Mouse (Mus musculus) natural killer cell, adult 2 months (primary cell): Measurements from ENCODE around the gene Ndrg4.
"Not testable (repeated sequence)": the region's sequence is repeated elsewhere in the genome, so short reads cannot be mapped to it uniquely, and the experiment has no call there.

ENCODE experiments used
- DNase-seq, 2 experiments: peaks; one replicate each; pipeline ENCODE4 v3.0.0; 2022; ENCODE audit warnings: low spot score in 2 of 2

Gene Ndrg4

DNA sequence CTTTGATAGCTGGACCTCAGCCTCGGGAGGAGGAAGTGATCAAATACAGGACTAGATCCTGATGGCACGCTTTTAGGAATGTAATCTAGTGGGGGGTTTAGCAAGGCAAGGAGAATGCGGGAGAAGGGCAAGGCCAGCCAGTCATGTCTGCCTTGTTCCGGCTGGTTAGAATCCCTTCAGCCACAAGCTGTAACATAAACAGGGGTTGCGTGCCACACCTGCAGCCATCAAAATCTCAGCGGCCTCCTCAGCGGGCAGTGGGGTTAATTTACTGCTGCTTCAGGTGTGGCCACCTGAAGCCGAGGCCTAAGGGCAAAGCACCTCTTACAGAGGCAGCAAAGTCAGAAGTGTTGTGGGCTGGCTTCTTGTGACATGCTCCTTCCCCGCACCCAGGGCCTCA is at the start of gene Ndrg4:
Gene Ndrg4 (plus strand): TSS at position 350 of the 400 bp plus-strand sequence.
- no peak for DNase-seq

- no peak for DNase-seq
Observed at GRCm38 (mm10) chr8:95632840-95633239, 43.9 kb upstream of the Ndrg4 start.

DNA sequence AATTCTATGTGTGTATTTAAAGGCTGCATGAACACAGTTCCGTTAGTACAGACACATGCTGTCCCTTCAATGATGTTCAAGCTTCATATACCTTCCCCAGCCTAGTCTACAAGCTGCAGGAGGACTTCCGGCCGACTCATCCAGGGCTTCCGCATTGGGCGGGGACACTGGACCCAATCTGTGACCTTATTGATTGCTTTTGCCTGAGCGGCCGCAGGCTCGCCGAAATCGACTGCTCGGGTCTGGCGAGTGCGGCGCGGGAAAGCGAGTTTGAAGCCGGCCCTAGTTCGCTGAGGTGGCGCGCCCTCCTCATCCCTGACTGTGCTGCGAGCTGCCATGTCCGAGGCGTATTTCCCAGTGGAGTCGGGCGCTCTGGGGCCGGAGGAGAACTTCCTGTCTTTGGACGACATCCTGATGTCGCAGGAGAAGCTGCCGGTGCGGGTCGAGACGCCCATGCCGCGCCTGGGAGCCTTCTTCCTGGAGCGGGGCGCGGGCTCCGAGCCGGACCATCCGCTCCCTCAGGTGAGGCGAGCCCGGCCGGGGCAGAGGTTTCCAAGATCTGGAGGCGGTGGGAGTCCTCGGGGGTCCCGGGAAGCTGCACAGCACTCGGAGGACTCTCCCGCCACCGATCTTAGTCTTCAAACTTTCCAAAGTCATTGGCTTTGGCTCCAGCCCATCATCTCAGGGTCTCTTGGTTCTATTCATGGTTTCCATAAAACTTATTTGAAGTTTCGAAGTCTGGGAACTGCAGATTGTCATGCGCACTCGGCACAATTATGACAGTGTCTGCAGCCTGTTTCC is 43.3 kb upstream of the Ndrg4 start, which contains the start of gene Gins3:
Gene Gins3 (plus strand): TSS at position 192 of the 801 bp plus-strand sequence.
- peak; percentile 82 to 87 for DNase-seq

- no peak for DNase-seq
Observed at GRCm38 (mm10) chr8:95634063-95634340, 42.8 kb upstream of the Ndrg4 start.

GRCm38 (mm10) chr8:95644942-95645341 is 31.8 kb upstream of the Ndrg4 start:
- no peak for DNase-seq

DNA sequence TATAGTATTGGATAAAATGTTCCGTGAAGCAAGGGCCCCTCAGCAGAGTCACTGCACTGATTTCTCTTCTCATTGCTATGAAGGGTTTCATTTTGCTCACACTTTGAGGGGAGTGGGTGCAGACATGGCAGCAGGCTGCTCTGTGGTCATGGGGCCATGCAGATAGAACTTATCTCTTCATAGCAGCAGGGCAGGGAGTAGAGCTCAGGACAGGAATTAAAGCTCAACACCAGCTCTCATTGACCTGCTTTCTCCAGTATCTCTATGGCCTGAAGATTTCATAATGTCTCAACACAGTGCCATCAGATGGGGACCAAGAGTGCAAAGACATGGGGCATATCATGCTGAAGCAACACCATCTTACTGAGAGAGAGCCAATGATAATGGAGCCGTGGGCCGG is 28.5 kb upstream of the Ndrg4 start:
- no peak for DNase-seq

DNA sequence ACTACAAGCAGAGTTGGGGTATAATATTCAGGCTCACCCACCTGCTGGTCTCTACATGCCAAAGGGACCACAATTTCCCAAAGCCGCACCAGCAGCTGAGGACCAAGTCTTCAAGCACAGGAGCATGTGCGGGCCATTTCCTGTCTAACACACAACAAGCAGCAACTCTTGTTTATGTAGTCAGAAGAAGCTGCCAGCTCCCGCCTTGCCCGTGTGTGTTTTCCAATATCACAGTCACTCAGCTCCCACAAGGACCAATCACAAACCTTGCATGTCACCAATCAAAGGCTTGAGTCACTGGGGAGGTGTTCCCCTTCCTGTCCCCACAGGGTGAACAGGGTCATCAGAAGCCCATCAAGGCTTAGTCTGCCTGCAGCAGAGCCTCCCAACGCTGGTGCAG is 23.4 kb upstream of the Ndrg4 start:
- no peak for DNase-seq

DNA sequence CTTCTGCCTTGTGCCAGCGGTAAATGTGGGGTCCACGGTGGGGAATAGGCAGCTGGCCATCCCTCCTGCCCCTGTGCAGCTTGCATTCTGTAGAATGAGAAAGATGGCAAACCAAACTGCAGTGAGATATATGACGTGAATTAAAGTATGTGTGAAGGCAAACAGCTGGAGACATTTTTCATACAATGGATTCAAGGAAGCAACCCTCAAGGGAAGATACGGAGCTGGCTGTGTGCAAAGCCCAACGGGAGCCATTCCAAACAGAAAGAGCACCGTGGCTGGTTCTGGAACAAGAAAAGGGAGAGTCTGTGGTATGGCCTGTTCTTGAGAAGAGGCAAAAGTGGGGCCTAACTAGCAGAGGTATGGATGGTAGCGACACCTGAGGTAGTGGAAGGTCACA is 20.9 kb upstream of the Ndrg4 start:
- no peak for DNase-seq

DNA sequence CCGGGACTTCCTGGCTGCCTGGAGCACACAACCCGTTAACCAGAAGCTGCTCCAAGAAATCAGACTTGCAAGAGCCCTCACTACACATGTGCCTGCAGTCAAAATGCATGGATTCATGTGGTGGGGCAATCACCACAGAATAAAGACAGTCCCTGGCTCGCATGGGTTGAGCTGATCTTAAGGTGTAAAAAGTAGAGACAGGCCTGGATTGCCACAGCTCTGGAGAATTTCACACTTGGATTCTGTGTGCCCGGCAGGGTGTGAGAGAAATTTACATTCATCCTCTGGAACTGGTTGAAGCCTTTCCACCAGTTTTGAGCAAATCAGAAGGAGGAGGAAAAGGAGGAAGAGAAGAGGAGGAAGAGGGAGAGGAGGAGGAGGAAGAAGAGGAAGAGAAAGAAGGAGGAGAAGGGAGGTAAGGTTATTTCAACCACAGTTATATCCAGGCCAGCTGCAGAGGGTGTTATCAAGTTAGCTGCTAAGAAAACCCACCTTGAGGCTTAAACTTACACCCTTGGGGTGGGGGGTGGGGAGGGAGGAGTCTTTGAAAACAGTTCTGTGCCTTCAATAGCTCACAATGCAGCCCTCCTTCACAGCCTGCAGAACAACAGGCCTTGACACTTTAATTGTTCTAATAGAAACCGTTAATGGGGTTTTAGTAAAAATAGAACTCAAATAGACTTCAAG is 20.3 kb upstream of the Ndrg4 start:
- no peak for DNase-seq

DNA sequence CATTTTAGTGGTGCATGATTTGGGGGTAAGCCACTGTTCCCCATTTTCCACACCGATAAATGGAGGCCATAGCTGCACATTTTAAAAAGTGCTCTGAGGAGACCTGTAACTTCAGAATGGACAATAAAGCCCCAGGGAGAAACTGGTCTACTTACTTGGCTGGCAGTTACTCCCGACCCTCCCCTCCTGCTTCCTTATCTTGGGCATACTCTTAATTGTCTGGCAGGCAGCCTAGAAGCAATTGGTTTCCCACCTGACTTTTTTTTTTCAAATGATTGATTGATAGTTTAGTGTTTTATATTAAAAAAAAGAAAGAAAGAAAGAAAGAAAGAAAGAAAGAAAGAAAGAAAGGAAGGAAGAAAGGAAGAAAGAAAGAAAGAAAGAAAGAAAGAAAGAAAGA is 19.3 kb upstream of the Ndrg4 start:
- DNase-seq: no peak

GRCm38 (mm10) chr8:95660334-95660882 is 16.4 kb upstream of the Ndrg4 start:
- DNase-seq: no peak

GRCm38 (mm10) chr8:95661085-95661484 is 15.7 kb upstream of the Ndrg4 start:
- DNase-seq: no peak

GRCm38 (mm10) chr8:95661575-95661974 is 15.2 kb upstream of the Ndrg4 start:
- no peak for DNase-seq

- no peak for DNase-seq
Observed at GRCm38 (mm10) chr8:95662885-95663598, 13.7 kb upstream of the Ndrg4 start.

- DNase-seq: no peak
Observed at GRCm38 (mm10) chr8:95663599-95663949, 13.2 kb upstream of the Ndrg4 start.

- not testable (repeated sequence) for DNase-seq
Observed at GRCm38 (mm10) chr8:95665813-95666452, 10.8 kb upstream of the Ndrg4 start.

- no peak for DNase-seq
Observed at GRCm38 (mm10) chr8:95668163-95668958, 8.4 kb upstream of the Ndrg4 start.

- DNase-seq: no peak
Observed at GRCm38 (mm10) chr8:95669967-95670366, 6.8 kb upstream of the Ndrg4 start.

DNA sequence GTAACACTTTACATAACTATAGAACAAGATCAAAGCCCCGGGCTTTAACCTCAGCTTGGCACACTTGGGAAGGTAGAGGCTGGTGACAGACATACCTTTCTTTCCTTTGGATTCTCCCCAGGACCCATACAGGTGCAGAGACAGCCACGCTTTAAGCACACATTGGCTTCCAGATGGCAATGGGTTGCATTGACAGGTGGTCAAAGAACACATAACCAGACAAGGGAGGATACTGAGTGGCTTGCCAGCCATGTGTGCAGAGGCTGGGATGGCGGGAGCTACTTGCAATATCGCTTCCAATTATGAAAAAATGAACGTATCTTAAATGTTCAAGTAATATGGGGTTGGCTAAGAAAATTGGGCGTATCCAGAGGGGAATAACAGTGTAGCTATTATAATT is 4.9 kb upstream of the Ndrg4 start:
- no peak for DNase-seq

GRCm38 (mm10) chr8:95672811-95673210 is 4.0 kb upstream of the Ndrg4 start:
- DNase-seq: no peak

DNA sequence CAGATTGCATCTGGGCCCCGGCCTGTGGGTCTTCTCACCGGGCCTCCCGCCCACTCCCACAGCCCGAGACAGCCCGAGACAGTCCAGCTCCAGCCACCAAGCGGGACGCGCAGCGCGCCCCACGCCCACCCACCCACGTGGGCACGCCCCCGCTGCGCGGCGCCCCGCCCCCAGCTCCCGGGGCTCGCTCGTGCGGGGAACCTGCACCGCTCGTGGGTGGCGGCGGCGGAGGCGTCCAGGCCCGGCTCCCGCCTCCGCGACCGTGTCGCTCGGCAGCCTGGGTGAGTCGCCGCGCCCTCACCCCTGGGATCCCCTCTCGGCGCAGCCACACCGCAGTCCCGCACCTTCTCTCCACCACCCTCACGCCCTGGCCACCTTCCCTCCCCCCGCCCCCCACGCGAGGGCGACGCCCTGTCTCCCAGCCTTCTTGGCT is 827 bp downstream of the Ndrg4 start:
- DNase-seq: no peak
